Mouse (Mus musculus): ENCODE results near the gene Alkbh2. TPM values are rescaled to one million over a fixed set of nuclear protein-coding genes. Genes with fewer than 3 reads are reported as not detected.

The Alkbh2 gene
- 1 to 10 TPM in 1 of 2 experiments, under 1 TPM in 1; 0.83 to 1.4 TPM for total RNA-seq (2021)

GRCm38 (mm10) chr5:114127374-114128349 lies at the start of gene Alkbh2:
Gene Alkbh2, minus strand, starts transcription at chr5:114128218.
- intact Hi-C loops (cut with DNase I), result loop anchor here (2.0 to 10.0 kb wide), 3 partner anchors 27 to 247 kb away; no protein-coding TSS in a partner anchor
- DNase-seq (ENCODE audit: low spot score), result peak; percentile 59

GRCm38 (mm10) chr5:114176548-114177400 lies 48.8 kb upstream of the Alkbh2 start:
- intact Hi-C loops (cut with DNase I), result loop anchor here (5.0 kb wide), 2 partner anchors 39 to 201 kb away; no protein-coding TSS in a partner anchor
- no peak for DNase-seq (ENCODE audit: low spot score)

- peak; percentile 96 for DNase-seq (ENCODE audit: low spot score)
- intact Hi-C loops (cut with DNase I), result loop anchor here (5.0 kb wide), 2 partner anchors 38 to 202 kb away; no protein-coding TSS in a partner anchor
Measured at GRCm38 (mm10) chr5:114175596-114176171, 47.7 kb upstream of the Alkbh2 start.

GRCm38 (mm10) chr5:114174639-114175038 lies 46.6 kb upstream of the Alkbh2 start:
- intact Hi-C loops (cut with DNase I), result loop anchor here (5.0 kb wide), 2 partner anchors 37 to 203 kb away; no protein-coding TSS in a partner anchor
- DNase-seq (ENCODE audit: low spot score), result no peak

- no peak for DNase-seq (ENCODE audit: low spot score)
- intact Hi-C loops (cut with DNase I), result no loop called here
Measured at GRCm38 (mm10) chr5:114173877-114174581, 46.0 kb upstream of the Alkbh2 start.

- no peak for DNase-seq (ENCODE audit: low spot score)
- intact Hi-C loops (cut with DNase I), result no loop called here
Measured at GRCm38 (mm10) chr5:114173458-114173857, 45.4 kb upstream of the Alkbh2 start.

- no peak for DNase-seq (ENCODE audit: low spot score)
- intact Hi-C loops (cut with DNase I), result no loop called here
Measured at GRCm38 (mm10) chr5:114172936-114173335, 44.9 kb upstream of the Alkbh2 start.

GRCm38 (mm10) chr5:114170345-114170744 lies 42.3 kb upstream of the Alkbh2 start:
- intact Hi-C loops (cut with DNase I), result no loop called here
- no peak for DNase-seq (ENCODE audit: low spot score)

GRCm38 (mm10) chr5:114163117-114163696 lies 35.2 kb upstream of the Alkbh2 start:
- intact Hi-C loops (cut with DNase I), result no loop called here

GRCm38 (mm10) chr5:114162106-114162815 lies 34.2 kb upstream of the Alkbh2 start:
- DNase-seq (ENCODE audit: low spot score), result no peak
- intact Hi-C loops (cut with DNase I), result no loop called here

More at GRCm38 (mm10) chr5:114163117-114163696, 35.2 kb upstream of the Alkbh2 start:
- DNase-seq (ENCODE audit: low spot score), result no peak

GRCm38 (mm10) chr5:114161424-114161823 lies 33.4 kb upstream of the Alkbh2 start:
- intact Hi-C loops (cut with DNase I), result no loop called here
- DNase-seq (ENCODE audit: low spot score), result no peak

- DNase-seq (ENCODE audit: low spot score), result no peak
- intact Hi-C loops (cut with DNase I), result no loop called here
Measured at GRCm38 (mm10) chr5:114157236-114157635, 29.2 kb upstream of the Alkbh2 start.

- intact Hi-C loops (cut with DNase I), result no loop called here
- DNase-seq (ENCODE audit: low spot score), result no peak
Measured at GRCm38 (mm10) chr5:114155168-114155933, 27.3 kb upstream of the Alkbh2 start.

- intact Hi-C loops (cut with DNase I), result no loop called here
- no peak for DNase-seq (ENCODE audit: low spot score)
Measured at GRCm38 (mm10) chr5:114154765-114155164, 26.7 kb upstream of the Alkbh2 start.

- DNase-seq (ENCODE audit: low spot score), result no peak
- intact Hi-C loops (cut with DNase I), result loop anchor here (2.0 kb wide), 1 partner anchor 19 kb away; no protein-coding TSS in a partner anchor
Measured at GRCm38 (mm10) chr5:114153490-114153889, 25.5 kb upstream of the Alkbh2 start.

- no peak for DNase-seq (ENCODE audit: low spot score)
- intact Hi-C loops (cut with DNase I), result loop anchor here (2.0 kb wide), 1 partner anchor 18 kb away; no protein-coding TSS in a partner anchor
Measured at GRCm38 (mm10) chr5:114152359-114153092, 24.5 kb upstream of the Alkbh2 start.
